Mouse (Mus musculus) layer of hippocampus, adult 9-10 months (tissue): ENCODE data around the gene Map3k20.

Source experiments
- DNase-seq: peaks from one replicate; pipeline ENCODE4 v3.0.0; 2022; ENCODE audit warnings: low spot score

Map3k20 gene

DNA sequence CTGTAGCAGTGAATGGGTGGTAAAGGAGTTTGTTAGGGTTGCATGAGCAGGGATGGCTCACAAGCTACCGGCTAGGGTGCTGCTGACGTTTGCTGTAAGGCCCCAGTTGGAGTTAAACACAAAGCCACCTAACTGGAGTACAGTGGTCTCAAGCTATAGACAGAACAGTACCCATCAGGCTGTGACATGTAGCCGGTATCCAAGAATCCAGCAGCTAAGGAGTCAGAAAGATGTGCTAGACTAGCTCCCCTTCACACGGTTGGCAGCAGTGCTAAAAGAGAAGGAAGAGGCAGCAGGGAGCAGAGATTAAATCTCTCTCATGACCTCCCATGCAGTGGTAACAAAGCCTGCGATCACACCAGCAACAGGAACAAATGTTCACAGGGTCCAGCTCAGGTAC lies 36.2 kb downstream of the Map3k20 start:
- no peak for DNase-seq

DNA sequence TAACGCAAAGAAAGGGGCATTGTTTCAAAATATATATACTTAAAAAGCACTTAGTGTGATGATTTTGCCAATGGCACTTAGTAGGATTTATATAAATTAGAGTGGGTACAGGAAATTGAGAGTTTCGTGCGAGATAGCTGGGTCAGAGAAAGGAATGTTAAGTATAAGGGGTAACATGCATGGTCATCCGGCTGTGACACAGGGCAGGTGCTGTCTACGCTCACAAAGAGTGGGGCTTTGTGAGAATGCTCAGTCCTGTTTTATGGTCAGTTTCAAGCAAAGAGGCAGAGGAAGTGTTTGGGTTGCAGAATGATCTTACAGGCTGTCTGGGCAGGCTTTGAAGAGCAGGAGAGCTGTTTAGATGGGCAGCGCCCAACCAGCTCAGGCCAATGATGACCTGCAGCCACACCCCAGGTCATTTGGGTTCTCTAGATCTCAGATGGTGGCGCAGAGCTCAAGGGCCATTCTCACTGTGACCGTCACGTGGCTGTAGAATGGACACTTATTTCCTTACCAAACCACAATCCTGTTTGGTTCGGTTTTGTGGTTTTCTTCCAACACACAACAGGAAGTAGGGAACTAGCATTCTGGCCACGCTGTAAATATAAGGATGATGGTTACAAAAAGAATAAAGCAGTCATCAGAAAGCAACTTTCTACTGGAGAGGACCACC lies 37.4 kb downstream of the Map3k20 start:
- no peak for DNase-seq

DNA sequence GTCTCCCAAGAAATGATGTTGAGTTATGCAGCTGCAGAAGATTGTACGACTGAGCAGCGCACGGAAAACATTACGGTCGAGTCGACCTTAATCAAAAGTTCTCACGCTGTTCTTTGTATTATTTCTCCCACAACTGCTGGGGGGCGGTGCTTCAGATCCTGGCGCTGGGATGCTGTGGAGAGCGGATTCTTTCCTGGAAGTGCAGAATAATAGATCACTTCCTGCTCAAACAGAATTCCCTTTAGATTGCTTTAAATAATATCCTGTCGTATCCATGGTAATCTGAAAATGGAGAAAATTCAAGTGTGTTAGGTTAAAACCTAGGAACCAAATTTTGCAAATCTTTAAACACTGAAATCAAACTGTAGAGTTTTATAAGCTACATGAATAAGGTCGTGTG lies 39.0 kb downstream of the Map3k20 start:
- no peak for DNase-seq

DNA sequence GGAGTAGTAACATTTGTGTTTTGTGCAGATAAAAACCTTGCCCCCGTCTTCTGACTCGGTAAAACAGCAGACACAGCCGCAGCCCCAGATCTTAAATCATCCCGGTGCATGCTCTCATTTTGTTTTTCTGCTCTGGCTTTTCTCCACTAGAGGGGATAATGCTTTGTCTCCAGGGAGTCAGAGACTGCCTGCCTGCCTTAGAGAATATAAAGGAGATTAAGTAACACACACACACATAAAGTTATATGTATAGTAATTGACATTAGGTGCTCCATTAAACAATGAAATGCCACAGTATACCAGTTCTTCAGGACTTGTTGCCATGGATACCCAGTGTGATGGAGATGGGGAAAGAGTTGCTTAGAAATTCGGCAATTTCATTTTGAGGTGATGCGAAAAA lies 41.1 kb downstream of the Map3k20 start:
- DNase-seq: no peak

DNA sequence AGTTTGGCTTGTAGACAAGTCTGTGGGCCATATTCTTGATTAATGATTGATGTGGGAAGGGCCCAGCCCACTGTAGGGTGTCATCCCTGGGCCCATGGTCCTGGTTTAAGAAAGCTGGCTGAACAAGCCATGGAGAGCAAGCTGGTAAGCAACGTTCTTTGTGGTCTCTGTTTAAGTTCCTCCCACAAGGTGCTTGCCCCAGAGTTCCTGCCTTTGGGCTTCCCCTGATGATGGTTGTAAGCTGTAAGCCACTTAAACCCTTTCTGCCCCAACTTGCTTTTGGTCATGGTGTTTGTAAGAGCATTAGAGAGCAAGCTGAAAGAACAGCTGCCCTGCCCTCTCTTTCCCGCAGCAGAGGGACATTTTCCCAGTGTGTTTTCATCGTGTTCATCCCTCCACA lies 43.0 kb downstream of the Map3k20 start:
- no peak for DNase-seq

DNA sequence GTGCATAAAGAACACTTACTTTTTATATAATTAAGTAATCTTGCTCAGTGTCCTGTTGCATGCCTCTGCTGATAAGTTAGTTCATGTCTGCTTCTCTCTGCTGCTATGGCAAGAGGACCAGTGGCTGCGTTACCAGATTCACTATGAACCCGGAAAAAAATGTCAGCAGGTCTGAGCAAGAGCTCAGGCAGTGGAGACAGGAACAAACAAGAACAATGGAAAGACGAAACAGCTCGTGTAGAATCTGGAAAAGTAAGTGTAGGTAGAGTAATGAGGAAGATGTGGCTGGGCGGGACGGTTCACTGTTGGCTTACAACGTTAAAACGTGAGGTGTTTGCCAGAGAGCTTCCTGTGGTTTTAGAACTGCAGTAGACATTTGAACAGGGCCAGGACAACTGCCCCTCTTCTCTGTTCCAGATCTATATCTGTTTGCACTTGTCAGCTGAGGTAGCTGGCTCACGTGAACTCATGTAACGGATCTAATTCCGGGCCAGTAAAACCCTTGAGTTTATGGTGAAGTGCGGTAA lies 45.6 kb downstream of the Map3k20 start:
- DNase-seq: no peak

DNA sequence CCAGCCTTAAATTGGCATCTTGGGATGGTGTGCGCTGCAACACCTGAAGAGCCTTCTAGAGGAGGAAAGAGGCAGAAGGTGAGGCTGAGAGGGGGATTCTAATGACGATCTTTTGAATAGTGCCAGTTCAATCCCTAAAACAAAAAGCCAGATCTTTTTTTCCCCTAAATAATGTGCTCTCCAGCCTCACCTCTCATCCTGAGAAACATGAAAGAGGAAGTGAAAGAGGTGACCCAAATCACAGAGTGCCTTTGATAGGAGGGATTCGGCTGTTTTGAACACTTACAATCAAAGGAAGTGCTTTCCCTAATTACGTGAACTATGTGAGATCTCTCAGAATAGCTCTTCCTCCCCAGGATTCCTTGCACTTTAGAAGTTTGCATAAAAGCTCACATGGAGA lies 46.6 kb downstream of the Map3k20 start:
- DNase-seq: no peak

DNA sequence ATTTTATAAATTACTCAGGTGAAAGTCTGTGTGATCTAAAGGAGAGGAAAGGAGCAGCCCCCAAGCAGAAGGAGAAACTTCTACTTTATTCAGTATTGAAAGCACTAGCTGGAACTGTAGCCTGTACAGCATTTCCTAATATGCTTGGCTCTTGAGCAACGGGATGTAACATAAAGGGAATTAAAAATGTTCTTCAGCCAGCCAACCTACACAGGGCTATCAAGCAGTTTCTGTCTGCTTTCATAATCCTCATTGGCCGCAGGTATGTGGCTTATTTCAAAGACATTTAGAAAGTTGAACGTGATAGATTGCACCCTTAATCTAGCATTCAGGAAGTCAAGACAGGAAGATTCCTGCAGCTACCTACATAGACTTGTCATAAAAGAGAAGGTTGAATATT lies 47.8 kb downstream of the Map3k20 start:
- DNase-seq: no peak

DNA sequence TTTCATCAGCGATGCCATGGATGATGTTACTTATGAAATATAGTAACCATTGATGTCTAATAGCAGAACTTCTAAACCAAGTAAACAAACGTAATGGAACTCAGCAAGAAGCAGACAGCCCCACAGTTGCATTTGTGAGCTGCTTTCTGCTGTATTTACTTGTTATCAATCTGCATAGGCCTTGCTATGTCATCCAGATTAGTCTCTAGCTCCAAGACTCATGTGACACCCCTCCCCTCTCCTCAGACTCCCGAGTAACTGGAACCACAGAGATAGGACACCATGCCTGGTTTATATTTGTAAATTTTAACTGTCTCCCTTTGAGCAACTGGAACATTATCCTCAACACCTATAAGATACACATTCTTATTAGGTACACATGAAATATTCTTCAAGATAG lies 51.4 kb downstream of the Map3k20 start:
- no peak for DNase-seq

DNA sequence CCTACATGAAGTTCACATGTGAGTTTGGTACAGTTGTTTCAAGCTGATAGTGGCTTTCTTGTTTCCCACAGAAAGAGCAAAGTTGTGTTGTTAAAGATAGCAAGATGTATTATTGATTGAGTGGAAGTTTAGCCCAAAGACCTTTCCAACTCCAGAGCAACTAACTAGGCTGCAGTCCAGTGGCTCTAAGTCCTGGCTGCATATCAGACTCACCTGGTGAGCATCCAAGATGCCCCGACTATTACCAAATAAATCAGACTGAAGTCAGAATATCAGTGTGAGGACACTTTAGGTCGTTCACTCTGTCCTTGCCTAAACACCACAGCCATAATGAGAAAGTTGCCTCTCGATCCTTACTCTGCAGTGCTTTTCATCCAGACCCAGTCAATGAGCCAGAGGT lies 59.8 kb downstream of the Map3k20 start:
- no peak for DNase-seq

DNA sequence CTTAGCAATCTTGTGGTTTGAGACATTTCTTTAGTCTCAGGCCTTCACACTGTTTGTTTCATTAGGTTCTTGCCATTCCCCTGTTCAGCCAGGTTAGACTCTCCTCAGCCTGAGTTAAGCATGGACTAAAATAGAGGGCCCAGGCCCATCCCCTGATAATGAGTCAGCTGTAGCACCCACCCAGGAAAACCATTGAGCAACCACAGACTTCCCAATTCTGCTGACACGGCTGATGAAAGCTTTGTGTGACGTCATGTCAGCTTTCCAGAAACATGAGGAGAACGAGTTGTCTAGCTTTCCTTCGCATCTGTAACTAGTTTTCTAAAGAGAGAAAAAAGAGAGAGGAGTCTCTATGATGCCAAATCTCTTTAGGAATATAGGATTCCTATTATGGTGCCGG lies 65.9 kb downstream of the Map3k20 start:
- DNase-seq: no peak

DNA sequence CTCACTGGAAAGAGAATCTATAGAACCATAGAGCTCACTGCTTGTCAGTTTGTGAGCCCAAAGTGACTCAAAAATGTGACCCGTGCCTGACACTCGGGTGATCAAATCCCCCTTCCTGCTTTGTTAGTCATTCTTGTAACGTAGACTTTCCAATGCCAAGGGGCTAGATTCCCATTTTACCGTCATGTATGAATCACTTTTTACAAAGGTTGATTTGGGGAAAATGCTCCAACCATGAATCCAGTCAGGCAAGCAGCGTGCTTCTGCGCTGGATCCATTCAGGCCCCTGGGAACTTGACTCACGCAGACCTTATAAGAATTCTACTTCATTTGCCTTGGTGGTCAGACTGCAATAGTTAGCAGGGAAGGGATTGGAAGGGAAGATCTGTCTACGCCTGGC lies 66.3 kb downstream of the Map3k20 start:
- no peak for DNase-seq

DNA sequence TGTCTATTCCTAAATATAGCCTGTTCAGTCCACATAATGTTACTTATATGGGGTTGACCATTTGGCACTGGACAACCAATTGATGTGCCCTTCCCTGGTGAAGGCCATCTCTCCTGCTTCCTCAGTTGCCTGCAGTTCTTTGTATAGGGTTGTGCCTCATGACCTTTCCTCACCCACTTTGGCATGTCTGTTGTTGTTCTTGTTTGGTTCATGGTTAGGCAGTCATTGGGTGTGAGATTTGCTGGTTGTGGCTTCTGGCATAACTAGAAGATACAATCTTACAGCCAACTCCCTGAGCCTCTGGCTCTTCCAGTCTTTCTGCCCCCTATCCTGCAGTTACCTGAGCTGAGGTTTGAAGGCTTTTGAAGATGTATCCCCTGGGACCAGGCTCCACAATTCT lies 67.3 kb downstream of the Map3k20 start:
- no peak for DNase-seq

DNA sequence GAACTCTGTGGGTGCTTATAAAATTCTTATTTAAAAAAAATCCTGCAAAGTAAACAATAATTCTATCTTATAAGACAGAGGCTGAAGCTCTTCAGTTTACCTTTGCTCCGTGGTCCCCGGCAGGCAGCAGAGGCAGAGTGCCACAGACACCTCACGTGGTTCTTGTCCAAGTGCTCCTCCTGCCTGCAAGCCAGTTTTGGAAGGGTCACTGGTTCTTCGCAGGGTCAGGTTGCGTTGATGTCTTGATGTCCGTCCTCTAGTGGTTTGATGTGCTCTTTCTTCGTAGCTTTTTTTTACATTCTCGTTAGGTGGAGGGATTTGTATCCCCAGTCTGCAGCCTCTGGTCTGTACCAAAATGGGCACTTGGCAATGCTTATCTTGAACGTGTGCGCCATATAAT lies 71.0 kb downstream of the Map3k20 start:
- no peak for DNase-seq

DNA sequence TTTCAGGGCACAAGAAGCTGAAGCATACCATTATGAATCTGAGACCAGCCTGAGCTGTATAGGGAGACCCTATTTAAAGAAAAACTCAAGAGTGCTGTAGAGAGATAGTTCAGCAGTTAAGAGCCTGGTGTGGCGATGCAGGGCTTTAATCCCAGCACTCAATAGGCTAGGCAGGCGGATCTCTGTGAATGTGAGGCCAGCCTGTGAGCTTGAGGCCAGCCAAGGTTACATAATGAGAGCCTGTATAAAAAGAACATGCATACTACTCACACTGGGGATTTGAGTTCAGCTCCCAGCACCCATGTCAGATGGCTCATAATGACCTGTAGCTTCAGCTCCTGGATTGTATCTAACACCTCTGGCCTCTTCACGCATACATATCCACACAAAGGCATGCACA lies 76.1 kb downstream of the Map3k20 start:
- DNase-seq: no peak

DNA sequence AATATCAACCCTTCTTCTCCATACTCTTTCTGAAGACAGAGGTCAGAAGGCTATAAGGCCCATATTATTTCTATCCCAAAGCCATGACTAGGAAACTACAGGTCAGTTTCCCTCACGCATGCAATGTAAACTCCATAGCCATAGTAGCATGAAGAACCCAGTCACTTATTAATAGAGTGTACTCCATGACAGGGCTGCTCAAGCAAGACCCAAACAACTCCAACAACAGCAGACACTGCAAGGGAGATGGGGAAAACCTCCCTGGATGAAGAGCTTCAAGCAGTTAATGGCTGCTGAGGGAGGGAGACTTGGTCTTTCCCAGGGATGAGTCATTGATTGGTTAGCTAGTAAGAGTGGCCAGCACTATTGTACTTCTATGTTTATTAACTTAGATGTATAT lies 78.0 kb downstream of the Map3k20 start:
- DNase-seq: no peak

DNA sequence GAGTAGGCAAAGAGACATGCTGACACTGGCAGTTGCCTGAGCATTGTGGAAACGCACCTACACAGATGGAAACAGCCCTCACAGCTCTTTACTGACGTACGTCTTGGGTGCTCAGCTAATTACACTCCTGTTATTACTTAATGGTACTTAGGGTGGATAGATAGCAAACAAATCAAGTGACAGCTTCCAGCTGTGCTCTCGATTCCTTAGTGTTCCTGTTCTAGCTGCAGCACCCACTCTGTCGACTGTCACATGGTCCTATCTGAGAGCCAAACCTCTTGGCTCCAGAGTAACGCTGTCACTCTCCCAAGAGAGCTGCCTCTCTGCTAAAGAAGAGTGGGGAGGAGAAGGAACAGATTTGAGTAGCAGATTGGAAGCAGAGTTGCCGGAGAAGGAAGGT lies 80.5 kb downstream of the Map3k20 start:
- no peak for DNase-seq

DNA sequence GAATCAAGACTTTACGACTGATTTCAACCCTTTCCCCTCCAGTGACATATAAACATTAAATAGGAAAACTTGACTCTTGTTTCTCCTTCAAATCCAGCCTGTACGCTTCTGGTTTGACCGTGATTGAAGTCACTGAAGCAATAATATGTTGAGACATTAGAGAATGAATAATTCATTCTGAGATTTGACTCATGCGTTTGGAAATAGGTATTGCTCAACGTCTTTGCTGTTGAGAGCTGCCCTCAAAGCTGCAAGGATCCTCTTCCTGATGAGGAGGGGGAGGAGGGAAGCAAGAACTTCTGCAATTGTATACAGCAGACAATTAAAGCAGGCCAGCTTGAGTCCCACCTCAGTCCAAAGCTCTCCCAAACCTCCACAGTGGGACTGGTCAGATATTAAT lies 81.1 kb downstream of the Map3k20 start:
- DNase-seq: no peak

DNA sequence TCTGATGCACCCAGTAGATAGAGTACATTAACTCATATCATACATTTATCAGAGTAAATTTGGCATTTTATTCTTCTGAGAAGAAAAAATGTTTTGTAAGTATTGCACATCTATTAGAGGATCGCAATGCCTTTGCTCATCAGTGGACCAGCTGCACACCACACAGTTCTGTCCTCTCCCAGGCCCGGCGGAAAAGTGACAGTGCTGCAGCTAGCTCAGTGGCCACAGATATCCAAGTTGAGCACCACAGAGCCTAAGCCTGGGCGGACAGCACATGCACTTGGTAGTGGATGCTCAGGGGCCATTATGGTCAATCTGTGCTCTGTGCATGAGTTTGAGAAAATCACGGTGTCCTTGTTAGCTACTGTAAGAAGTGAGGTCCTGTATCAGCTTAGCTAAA lies 82.4 kb downstream of the Map3k20 start:
- DNase-seq: no peak

DNA sequence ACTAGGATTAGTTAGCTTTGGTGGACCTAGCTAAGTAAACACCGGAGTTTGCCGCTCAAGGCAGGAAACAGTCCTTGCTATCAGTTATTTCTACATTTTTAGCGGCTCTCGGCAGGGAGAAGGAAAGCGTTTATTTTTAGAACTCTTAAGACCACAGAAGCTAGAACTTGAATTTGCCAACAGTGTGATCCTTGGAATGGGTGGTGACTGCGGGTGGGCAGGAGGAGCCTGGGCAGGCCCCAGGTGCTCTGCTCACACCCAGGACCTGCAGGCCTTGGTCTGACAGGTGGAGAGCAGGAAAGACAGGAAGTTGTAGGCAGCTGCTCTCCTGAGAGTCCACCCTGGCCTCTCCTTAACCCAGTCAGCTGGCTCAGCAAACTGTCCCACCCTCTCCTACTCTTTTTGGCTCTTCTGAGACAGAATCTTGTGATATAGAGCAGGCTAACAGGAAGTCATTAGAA lies 83.7 kb downstream of the Map3k20 start:
- no peak for DNase-seq

DNA sequence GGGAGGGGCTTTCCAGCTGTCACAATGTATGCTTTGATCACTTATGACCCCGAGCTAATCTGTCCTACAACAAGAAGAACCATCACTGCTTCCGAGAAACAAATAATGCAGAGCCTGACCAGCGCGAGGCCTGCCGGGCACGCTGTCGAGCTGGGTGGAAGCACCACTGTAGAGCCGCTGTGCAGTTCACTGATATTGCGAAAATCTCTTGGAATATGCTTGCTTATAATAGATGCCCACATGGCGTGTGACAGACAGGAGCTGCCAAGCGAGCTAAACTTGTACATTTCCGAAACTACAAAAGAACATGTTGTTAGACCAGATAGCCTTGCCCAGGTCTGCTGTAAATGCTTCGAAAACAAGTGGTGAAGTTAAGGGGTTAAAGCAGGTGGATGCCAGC lies 86.7 kb downstream of the Map3k20 start:
- DNase-seq: no peak

DNA sequence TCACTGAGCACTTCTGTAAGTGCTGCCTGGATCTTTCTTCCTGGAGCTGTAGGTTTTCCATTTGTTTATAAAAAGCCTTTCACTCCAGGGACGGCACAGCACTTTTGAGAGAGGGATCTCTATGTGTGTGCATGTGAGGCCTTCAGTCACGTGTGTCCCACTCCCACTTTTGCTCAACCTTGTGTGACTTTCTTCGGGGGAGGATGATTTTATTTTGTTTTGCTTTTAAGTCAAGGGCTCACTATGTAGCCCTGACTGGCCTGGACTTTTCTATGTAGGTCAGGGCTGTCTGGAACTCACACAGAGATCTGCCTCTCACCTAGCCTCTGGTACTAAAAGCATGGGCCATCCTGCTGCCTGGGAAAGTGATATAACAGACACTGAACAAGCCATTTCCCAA lies 88.6 kb downstream of the Map3k20 start:
- no peak for DNase-seq

DNA sequence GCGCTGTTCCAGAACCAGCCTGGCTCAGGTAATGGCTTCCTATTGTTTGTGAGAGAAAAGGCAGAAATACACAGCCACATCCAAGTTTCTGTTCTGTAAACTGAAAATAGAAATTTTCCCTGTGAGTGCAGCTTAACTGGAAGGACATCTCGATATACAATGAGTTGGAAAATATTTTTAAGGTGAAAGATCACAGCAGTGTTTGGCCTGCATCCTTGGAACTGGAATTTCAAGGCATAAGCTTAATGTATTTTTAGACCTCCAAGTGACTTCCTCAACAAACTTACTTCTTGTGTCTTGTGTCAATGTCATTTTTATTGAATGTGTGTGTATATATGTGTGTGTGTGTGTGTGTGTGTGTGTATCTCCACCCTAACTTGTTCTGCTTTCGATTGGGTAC lies 90.4 kb downstream of the Map3k20 start:
- DNase-seq: no peak

DNA sequence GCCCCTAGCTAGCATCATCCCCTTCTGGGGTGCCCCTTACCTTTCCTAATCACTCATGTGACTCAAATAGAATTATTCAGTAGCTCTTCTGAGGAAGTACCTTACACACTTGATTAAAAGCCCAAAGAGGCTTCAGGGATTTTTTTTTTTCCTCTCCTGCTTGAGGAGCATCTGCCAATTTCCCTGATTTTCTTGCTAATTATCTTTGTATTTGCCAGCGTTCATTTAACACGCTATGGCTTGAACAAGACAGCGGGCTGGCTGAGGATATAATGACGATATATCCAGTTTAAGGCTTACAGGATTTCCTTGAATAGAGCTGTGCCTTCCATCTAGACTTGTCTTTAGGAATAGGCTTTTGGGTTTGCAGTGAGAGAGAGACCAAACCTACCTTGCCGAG lies 91.5 kb downstream of the Map3k20 start:
- no peak for DNase-seq

DNA sequence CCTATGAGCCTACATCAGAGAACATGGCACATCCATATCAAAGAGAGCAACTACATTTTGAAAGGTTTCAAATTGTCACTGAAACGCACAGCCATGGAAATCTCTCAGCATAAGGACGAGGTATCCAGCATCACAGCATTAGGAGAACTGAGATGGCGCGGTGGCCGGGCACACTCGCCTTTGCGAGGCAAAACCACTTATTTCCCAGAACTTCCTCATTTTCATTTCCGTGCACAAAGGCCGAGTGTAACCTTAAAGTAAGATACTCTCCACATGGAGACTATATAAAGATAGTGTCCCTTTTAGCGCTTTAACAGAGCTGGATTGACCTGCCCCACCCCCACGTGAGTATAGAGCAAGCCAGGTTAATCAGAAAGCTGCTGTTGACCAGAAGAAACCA lies 94.0 kb downstream of the Map3k20 start:
- no peak for DNase-seq
